Mouse (Mus musculus) cerebellum, adult (tissue): ENCODE results near the gene Gucd1.
"Not testable (repeated sequence)": the region's sequence is repeated elsewhere in the genome, so short reads cannot be mapped to it uniquely, and the experiment has no call there.

Source experiments
- ATAC-seq: cut with Nextera tagmentation; 2 replicates; pipeline ENCODE4 v1.9.2; 2017; ENCODE audit warnings: mild to moderate bottlenecking, moderate library complexity, mixed read lengths; ENCODE audit not compliant: insufficient number of reproducible peaks, low FRiP score, low TSS enrichment

The Gucd1 gene

GRCm38 (mm10) chr10:75406755-75407154 is 111.0 kb downstream of the Gucd1 start:
- ATAC-seq, result peak; percentile 49

GRCm38 (mm10) chr10:75405916-75406315 is 111.9 kb downstream of the Gucd1 start:
- no peak for ATAC-seq

DNA sequence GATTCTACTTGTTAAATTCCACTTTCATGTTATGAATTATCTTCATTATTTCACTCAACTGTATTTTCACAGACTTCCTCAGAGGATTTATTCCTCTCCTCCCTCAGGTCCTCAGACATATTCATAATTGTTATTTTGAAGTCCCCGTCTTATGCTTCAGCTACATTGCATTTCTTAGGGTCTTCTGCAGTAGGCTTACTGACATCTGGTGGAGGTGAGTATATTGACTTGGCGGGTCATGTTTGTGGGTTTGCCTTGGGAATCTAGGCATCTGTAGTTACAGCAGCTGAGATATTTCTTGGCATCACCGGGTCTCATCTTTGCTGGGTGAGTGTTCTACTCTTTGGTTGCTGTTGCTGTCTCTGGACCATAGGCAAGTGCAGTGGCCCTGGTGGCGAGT is 116.8 kb downstream of the Gucd1 start, which contains the start of gene Upb1:
TSS of gene Upb1 (plus strand) at position 158 of the 400 bp plus-strand sequence.
- ATAC-seq, result no peak

- ATAC-seq, result no peak
Observed at GRCm38 (mm10) chr10:75396966-75397365, 120.8 kb downstream of the Gucd1 start.

DNA sequence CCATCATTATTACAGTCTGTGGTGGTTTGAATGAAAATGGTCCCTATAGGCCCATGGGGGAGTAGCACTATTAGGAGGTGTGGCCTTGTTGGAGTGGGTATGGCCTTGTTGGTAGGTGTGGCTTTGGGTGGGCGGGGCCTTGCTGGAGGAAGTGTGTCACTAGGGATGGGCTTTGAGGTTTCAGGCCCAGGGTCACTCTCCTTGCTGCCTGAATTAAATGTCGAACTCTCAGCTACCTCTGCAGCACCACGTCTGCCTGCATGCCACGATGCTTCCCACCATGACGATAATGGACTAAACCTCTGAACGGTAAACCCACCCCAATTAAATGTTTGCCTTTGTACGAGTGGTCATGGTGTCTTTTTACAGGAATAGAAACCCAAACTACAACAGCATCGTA is 123.0 kb downstream of the Gucd1 start:
- no peak for ATAC-seq

GRCm38 (mm10) chr10:75390832-75391231 is 126.9 kb downstream of the Gucd1 start:
- no peak for ATAC-seq

DNA sequence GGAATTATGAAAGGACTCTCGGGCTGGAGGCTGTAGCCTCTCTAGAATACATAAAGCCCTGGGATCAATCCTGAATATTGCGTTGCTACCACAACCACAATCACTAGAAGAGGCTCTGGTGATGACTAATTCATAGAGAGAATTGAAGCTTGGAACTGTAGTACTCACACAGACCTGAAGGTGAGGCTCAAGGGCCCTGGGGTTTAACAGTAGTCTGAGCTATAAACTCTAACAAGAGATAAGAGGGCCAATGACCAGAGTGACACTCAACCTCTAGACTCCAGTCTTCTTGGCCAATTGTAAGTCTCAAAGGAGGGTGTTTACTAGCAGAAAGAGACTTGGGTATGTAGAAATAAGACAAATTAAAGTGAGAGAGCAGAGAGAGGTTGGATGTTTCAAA is 127.6 kb downstream of the Gucd1 start:
- ATAC-seq, result no peak

DNA sequence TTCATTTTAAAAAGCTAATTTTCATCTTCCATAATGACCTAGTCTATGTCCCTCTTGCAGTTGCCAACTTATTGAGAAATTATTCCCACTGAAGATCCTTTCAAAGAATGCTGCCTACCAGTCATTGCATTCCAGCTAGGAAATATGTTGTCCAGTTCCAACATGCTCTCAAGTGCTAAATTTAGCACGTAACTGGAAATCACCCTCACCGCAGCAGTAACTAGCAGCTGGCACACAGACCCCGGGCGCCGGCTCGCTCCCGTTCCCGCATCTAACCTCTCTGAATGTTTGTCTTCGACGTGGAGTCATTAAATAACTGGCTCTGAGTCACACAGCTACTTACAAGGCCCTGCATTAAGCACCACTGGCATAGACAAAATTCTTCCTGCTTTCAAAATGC is 139.1 kb downstream of the Gucd1 start:
- ATAC-seq, result no peak

DNA sequence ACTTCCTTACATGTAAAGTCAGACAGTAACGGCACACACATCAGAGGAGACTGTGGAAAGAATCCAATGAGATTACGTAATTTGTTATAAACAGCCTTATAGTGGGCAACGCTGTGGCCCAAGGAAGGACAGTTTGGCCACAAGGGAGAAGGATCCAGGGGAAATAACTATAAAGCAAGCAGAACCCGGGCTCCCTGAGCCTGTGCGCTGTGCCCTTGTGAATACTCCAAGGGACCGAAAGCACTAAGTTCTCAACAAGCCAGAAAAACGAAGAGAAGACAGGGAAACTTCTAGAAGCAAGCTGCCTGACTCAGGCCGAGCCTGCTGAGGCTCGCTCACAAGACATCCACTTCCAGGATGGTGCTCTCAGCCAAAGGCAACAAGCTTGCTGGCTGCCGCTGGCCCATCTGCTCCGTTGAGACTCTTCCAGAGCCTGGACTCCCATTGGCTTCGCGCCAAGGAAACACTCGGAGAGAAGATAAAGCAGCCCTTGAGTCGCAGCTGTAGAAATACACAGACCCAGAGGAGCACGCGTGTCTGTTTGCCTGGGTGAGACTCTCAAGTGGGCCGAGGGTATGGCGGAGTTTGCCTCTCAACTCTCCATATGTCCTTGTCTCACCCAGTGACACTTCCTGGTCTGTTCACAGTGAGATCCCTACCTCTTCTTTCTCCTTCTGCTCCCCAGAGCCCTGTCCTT is 144.0 kb downstream of the Gucd1 start:
- peak; percentile 64; the same call in 1 of the 2 replicates for ATAC-seq

DNA sequence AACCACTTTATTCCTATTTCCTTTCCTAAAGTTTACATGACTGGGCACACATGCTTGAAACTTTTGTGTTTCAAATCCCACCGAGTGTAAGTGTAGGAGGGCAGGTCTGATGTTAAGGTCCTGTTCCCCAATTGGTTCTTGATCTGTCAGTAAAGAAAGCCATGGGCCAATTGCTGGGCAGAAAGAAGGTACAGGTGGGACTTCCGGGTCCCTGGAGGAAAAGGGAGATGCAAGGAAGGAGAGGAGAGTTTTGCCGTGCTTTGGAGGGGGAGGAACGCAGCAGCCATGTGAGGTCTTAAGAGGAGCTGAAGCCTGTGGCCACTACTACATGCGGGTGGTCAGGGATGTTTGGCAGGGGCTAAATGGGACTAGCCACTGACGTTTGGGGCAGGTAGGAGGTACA is 152.5 kb downstream of the Gucd1 start:
- ATAC-seq, result no peak

DNA sequence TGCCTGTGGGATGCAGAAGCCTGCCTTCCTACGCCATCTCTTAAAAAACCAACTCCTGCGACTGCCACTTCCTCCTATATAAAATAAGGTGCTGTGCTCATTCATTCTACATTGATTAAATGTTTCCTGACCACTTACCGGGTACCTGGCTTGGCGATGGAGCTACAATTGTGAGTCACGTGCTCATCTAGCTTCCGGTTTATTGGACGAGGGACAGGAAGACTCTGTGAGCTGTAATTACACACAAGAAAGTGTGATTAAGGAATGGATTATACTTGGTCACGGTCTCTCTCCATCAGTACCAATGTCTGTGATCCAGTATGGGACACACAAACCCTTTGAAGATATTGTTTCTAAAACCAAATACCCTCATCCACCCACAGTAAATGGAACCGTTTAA is 153.0 kb downstream of the Gucd1 start:
- no peak for ATAC-seq

- peak; percentile 49; the same call in 1 of the 2 replicates for ATAC-seq
Observed at GRCm38 (mm10) chr10:75364214-75364690, 153.5 kb downstream of the Gucd1 start.

- no peak for ATAC-seq
Observed at GRCm38 (mm10) chr10:75355341-75355740, 162.4 kb downstream of the Gucd1 start.

DNA sequence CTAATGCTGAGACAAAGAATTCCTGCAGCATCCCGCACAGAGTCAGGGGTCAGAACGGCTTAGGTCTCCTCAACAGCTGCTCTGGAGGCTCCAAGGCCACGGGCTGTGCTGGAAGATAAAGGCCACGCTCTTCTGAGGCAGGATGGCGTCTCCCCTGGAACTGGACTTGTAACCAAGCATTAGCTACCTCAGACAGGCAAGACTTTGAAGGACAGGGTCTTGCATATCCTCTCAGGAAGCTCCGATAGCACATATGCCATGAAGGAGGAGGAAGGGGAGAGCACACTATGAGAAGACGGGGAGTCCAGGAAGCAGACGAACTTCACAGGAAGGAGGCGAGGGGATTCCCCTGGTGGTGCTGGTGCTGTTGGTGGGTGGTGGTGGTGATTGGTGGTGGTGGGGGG is 163.9 kb downstream of the Gucd1 start:
- not testable (repeated sequence) for ATAC-seq

DNA sequence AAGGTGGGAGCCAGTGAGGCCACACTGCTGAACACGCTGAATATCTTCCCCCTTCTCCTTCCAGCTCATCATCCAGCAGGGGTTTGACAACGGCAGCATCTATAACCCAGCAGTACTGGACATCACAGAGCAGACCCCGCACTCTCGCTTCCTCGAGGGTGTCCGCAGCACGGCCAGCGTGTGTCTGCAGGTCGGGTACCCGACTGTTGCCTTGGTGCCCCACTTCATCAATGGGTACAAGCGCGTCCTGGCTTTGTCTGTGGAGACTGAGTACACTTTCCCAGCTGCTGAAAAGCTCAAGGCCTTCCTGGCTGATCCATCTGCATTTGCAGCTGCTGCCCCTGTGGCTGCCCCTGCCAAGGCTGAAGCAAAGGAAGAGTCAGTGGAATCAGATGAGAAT is 165.2 kb downstream of the Gucd1 start:
- no peak for ATAC-seq

DNA sequence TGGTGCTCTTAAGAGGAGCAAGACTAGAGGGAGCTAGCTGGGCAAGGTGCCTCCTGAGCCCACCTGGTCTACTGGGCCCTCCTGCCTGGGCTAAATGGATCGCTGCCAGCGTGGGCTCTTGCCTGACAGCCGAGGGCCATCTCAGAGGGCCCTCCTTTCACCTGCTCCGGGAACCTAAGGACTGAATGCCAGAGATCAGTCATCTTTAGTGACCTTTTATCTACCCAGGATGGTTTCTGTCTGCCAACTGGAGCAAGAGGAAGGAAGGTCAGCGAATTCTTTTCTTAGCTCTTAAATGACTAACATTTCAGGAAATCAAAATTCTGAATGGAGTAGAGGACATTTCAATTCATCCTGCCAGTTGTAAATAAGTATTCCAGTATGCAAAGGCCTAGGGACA is 167.2 kb downstream of the Gucd1 start:
- no peak for ATAC-seq

- no peak for ATAC-seq
Observed at GRCm38 (mm10) chr10:75345265-75345664, 172.5 kb downstream of the Gucd1 start.

DNA sequence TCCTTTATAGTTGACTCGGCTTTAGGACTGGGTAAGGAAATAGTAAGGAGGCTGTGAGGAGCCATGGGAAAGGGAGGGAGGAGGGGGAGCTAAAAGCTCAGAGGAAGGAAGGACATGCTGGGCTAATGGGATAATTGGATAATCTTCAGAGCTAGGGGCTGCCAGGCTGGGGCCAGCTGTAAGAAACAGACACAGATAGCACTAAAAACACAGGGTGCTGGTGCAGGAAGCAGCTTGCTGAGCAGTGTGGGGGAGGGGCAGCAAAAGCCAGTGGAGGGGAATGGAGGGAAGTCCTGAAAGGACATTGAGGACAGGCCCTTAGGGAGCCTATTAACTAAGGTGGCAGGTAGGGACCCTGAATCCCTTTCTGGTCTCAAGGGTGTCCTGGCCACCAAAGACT is 173.2 kb downstream of the Gucd1 start:
- not testable (repeated sequence) for ATAC-seq

DNA sequence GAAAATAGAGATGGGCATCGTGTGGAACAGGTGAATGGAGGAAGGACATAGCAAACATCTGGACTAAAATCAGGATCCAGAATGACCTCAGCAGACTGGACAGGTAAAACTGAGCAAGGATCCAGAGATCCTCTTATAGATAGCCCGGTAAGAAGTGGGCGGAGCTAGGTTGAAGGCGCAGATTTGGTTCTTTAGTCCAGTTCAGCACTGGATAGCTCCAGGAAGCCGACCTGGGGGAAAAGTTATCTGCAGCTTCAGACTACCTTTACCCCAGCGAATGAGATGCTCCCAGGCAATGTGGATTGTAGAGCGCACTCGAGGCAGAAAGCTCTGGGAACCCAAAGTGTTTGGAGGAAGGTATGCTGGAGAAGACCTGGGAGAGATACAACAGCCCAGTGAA is 175.8 kb downstream of the Gucd1 start:
- no peak for ATAC-seq

DNA sequence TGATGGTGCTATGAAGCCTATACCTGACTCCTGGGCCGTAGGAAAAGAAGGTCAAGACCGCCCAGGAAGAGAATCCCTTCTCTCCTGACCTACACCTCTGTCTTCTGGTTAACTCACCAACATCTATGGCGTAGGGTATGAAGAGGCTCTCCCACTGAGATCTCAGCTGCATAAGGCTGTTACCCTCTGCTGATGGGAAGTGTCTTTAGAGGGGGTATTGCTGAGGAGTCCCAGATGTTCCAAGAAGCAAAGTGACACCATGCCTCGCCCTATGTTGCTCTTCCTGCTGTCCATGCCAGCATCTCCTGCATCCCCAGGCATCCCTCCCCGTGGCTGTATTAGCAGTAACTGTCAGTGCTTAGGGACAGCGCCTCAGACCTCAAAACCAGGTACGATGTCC is 178.4 kb downstream of the Gucd1 start:
- ATAC-seq, result no peak

GRCm38 (mm10) chr10:75338852-75339251 is 178.9 kb downstream of the Gucd1 start:
- ATAC-seq, result no peak

- ATAC-seq, result no peak
Observed at GRCm38 (mm10) chr10:75337231-75337630, 180.5 kb downstream of the Gucd1 start.
